Mouse (Mus musculus) liver, postnatal 0 days (tissue): Measurements from ENCODE around the gene Hace1.

Experiments
- CTCF ChIP-seq: sonication (generic); IDR thresholded peaks from 2 replicates; pipeline ENCODE4 v1.5.1; 2016; ENCODE audit warnings: antibody characterized with exemption, low read depth
- EP300 ChIP-seq: IDR thresholded peaks from 2 replicates; pipeline ENCODE4 v1.6.1; 2016; ENCODE audit warnings: antibody characterized with exemption, low read depth, mild to moderate bottlenecking

GRCm38 (mm10) chr10:45710848-45711247 lies 133.2 kb downstream of the Hace1 start:
- no peak for TF ChIP-seq CTCF
- no peak for TF ChIP-seq EP300
